Mouse (Mus musculus) intestine, postnatal 0 days (tissue): ENCODE results near the gene Oca2. TPM values are rescaled to one million over a fixed set of nuclear protein-coding genes. Genes with fewer than 3 reads are reported as not detected.
A peak's percentile ranks its signal among the peaks of the same experiment; 100 is the strongest.

ENCODE experiments used
- ATAC-seq: fragments of 200-750 bp; cut with Nextera tagmentation; 2 replicates; pipeline ENCODE4 v1.8.0; 2017; ENCODE audit warnings: mild to moderate bottlenecking, moderate TSS enrichment, moderate library complexity
- H3K27ac ChIP-seq: fragments of 300-500 bp; sonication (generic); 2 replicates; pipeline ENCODE4 v1.5.1; 2014; ENCODE audit warnings: mild to moderate bottlenecking, low read depth, low read length, moderate library complexity
- H3K27me3 ChIP-seq: fragments of 300-500 bp; sonication (generic); replicated peaks from 2 replicates; pipeline ENCODE4 v1.6.1; 2014; ENCODE audit warnings: low read length, mixed read lengths; ENCODE audit not compliant: control insufficient read depth, insufficient read depth
- H3K36me3 ChIP-seq: fragments of 300-500 bp; sonication (generic); 2 replicates; pipeline ENCODE4 v1.6.1; 2014; ENCODE audit warnings: mild to moderate bottlenecking, moderate library complexity; ENCODE audit not compliant: control insufficient read depth, insufficient read depth
- H3K4me1 ChIP-seq: fragments of 300-500 bp; sonication (generic); replicated peaks from 2 replicates; pipeline ENCODE4 v1.6.1; 2014; ENCODE audit warnings: antibody characterized with exemption, low read length, mixed read lengths; ENCODE audit not compliant: control insufficient read depth, insufficient read depth
- H3K4me2 ChIP-seq: fragments of 300-500 bp; sonication (generic); replicated peaks from 2 replicates; pipeline ENCODE4 v1.6.1; 2014; ENCODE audit warnings: low read depth, mild to moderate bottlenecking, moderate library complexity
- H3K4me3 ChIP-seq: fragments of 300-500 bp; sonication (generic); 2 replicates; pipeline ENCODE4 v1.5.1; 2014; ENCODE audit warnings: low read depth, low read length
- H3K9ac ChIP-seq: fragments of 300-500 bp; sonication (generic); 2 replicates; pipeline ENCODE4 v1.6.1; 2014; ENCODE audit warnings: mild to moderate bottlenecking, low read depth, low read length
- H3K9me3 ChIP-seq: fragments of 300-500 bp; sonication (generic); 2 replicates; pipeline ENCODE4 v1.6.1; 2016; ENCODE audit warnings: mixed run types; ENCODE audit not compliant: control insufficient read depth
- CTCF ChIP-seq: sonication (generic); IDR thresholded peaks from 2 replicates; pipeline ENCODE4 v1.5.1; 2016; ENCODE audit warnings: low read depth, mild to moderate bottlenecking, control low read depth, antibody characterized with exemption, moderate library complexity
- whole genome bisulfite sequencing: fragments of 180-500 bp; shearing (Covaris S2); extraction: QIAGEN DNeasy Blood & Tissue Kit; methylation state at CpG from one replicate; pipeline ENCODE4 v1.1.7; 2014; 5-methylcytosine and 5-hydroxymethylcytosine counted together
- polyA plus RNA-seq: library from polyadenylated mRNA; unstranded; fragments of >200 nt; fragmentation: Nextera tagmentation; extraction: Ambion mirVana; gene quantifications from 2 replicates; pipeline ENCODE4 v1.2.1, GENCODE M21; 2015

The Oca2 gene
- polyA plus RNA-seq, 1 experiment from 2014 or later = 0.12 TPM

GRCm38 (mm10) chr7:56291468-56292115 lies 52.0 kb downstream of the Oca2 start:
- Histone ChIP-seq H3K4me2 (no peak overlapping the region), H3K9me3 (no peaks in the 10 kb centered on the region)
- WGBS = 40% methylated on average over 6 of the region's 6 CpGs

GRCm38 (mm10) chr7:56304408-56304807 lies 64.8 kb downstream of the Oca2 start:
- Histone ChIP-seq H3K4me1 (no peaks in the 10 kb centered on the region), H3K9ac (no peak overlapping the region), H3K4me2 (no peak overlapping the region), H3K27ac (no peak overlapping the region), H3K4me3 (no peak overlapping the region), H3K36me3 (no peaks in the 10 kb centered on the region), H3K27me3 (no peaks in the 10 kb centered on the region), H3K9me3 (no peaks in the 10 kb centered on the region)
- WGBS = 13% methylated on average over 1 of the region's 1 CpGs
- ATAC-seq = no peak
- no peak for TF ChIP-seq CTCF

More at GRCm38 (mm10) chr7:56291468-56292115, 52.0 kb downstream of the Oca2 start:
- ATAC-seq = no peak
- Histone ChIP-seq H3K9ac (no peak overlapping the region), H3K27ac (no peak overlapping the region), H3K36me3 (no peaks in the 10 kb centered on the region), H3K4me1 (no peaks in the 10 kb centered on the region), H3K27me3 (no peaks in the 10 kb centered on the region), H3K4me3 (no peak overlapping the region)
- peak; percentile 81 for TF ChIP-seq CTCF

GRCm38 (mm10) chr7:56314358-56314757 lies 74.8 kb downstream of the Oca2 start:
- Histone ChIP-seq H3K27me3 (no peaks in the 10 kb centered on the region), H3K9ac (no peak overlapping the region), H3K4me2 (no peak overlapping the region), H3K4me1 (no peaks in the 10 kb centered on the region), H3K27ac (no peak overlapping the region), H3K4me3 (no peak overlapping the region), H3K9me3 (no peaks in the 10 kb centered on the region), H3K36me3 (no peaks in the 10 kb centered on the region)
- TF ChIP-seq CTCF = no peak
- no peak for ATAC-seq
- 86% methylated on average over 5 of the region's 5 CpGs for WGBS

GRCm38 (mm10) chr7:56315630-56316529 lies 76.3 kb downstream of the Oca2 start:
- H3K9ac ChIP-seq = no peak overlapping the region
- ATAC-seq = no peak
- H3K36me3 ChIP-seq = no peaks in the 10 kb centered on the region
- WGBS = 68% methylated on average over 7 of the region's 7 CpGs
- no peaks in the 10 kb centered on the region for H3K4me1 ChIP-seq
- H3K9me3 ChIP-seq = no peaks in the 10 kb centered on the region
- H3K4me3 ChIP-seq = no peak overlapping the region
- TF ChIP-seq CTCF = no peak
- no peak overlapping the region for H3K27ac ChIP-seq
- no peak overlapping the region for H3K4me2 ChIP-seq
- H3K27me3 ChIP-seq = no peaks in the 10 kb centered on the region

GRCm38 (mm10) chr7:56327738-56328137 lies 88.2 kb downstream of the Oca2 start:
- TF ChIP-seq CTCF = peak; percentile 52
- 31% methylated on average over 4 of the region's 4 CpGs for WGBS
- no peak overlapping the region for H3K4me2 ChIP-seq
- no peak for ATAC-seq
- H3K4me1 ChIP-seq = no peaks in the 10 kb centered on the region
- H3K4me3 ChIP-seq = no peak overlapping the region
- no peak overlapping the region for H3K27ac ChIP-seq
- no peak overlapping the region for H3K9ac ChIP-seq
- H3K27me3 ChIP-seq = no peaks in the 10 kb centered on the region
- H3K9me3 ChIP-seq = no peaks in the 10 kb centered on the region
- no peaks in the 10 kb centered on the region for H3K36me3 ChIP-seq

- Histone ChIP-seq H3K4me1 (no peaks in the 10 kb centered on the region), H3K9ac (no peak overlapping the region), H3K27ac (no peak overlapping the region), H3K27me3 (no peaks in the 10 kb centered on the region), H3K9me3 (no peaks in the 10 kb centered on the region), H3K4me2 (no peak overlapping the region), H3K36me3 (no peaks in the 10 kb centered on the region), H3K4me3 (no peak overlapping the region)
- ATAC-seq = no peak
- peak; percentile 32 for TF ChIP-seq CTCF
- WGBS = 38% methylated on average over 3 of the region's 3 CpGs
Observed at GRCm38 (mm10) chr7:56348528-56348927, 109.0 kb downstream of the Oca2 start.
